Mouse (Mus musculus): ENCODE data around the gene Arhgap21. TPM values are rescaled to one million over a fixed set of nuclear protein-coding genes. Genes with fewer than 3 reads are reported as not detected.
A peak's percentile ranks its signal among the peaks of the same experiment; 100 is the strongest.

Gene Arhgap21
- total RNA-seq, 2 experiments from 2014 or later, result 213 to 217 TPM

- intact Hi-C loops (cut with DNase I), result loop anchor here (5.0 kb wide), 3 partner anchors 70 to 220 kb away; no protein-coding TSS in a partner anchor
- no peak for DNase-seq (ENCODE audit: low spot score in 2 of 2)
These were observed 882 bp downstream of the Arhgap21 start for GRCm38 (mm10) chr2:20967646-20968351.

GRCm38 (mm10) chr2:20967101-20967645 is 1.5 kb downstream of the Arhgap21 start:
- intact Hi-C loops (cut with DNase I), result loop anchor here (5.0 kb wide), 3 partner anchors 70 to 220 kb away; no protein-coding TSS in a partner anchor
- DNase-seq (ENCODE audit: low spot score in 2 of 2), result peak in 1 of 2 experiments; percentile 23

GRCm38 (mm10) chr2:20966176-20967100 is 2.2 kb downstream of the Arhgap21 start:
- intact Hi-C loops (cut with DNase I), result loop anchor here (5.0 kb wide), 3 partner anchors 71 to 221 kb away; no protein-coding TSS in a partner anchor
- no peak for DNase-seq (ENCODE audit: low spot score in 2 of 2)

- DNase-seq (ENCODE audit: low spot score in 2 of 2), result no peak
- intact Hi-C loops (cut with DNase I), result loop anchor here (5.0 kb wide), 3 partner anchors 72 to 222 kb away; no protein-coding TSS in a partner anchor
These were observed 3.3 kb downstream of the Arhgap21 start for GRCm38 (mm10) chr2:20965361-20965760.

GRCm38 (mm10) chr2:20964461-20964860 is 4.2 kb downstream of the Arhgap21 start:
- no peak for DNase-seq (ENCODE audit: low spot score in 2 of 2)
- intact Hi-C loops (cut with DNase I), result no loop called here

GRCm38 (mm10) chr2:20963226-20963805 is 5.4 kb downstream of the Arhgap21 start:
- intact Hi-C loops (cut with DNase I), result loop anchor here (2.0 kb wide), 1 partner anchor 65 kb away; no protein-coding TSS in a partner anchor
- no peak for DNase-seq (ENCODE audit: low spot score in 2 of 2)

GRCm38 (mm10) chr2:20962284-20962683 is 6.4 kb downstream of the Arhgap21 start:
- intact Hi-C loops (cut with DNase I), result loop anchor here (2.0 kb wide), 1 partner anchor 63 kb away; no protein-coding TSS in a partner anchor
- DNase-seq (ENCODE audit: low spot score in 2 of 2), result peak in 1 of 2 experiments; percentile 24

- no peak for DNase-seq (ENCODE audit: low spot score in 2 of 2)
- intact Hi-C loops (cut with DNase I), result loop anchor here (2.0 kb wide), 1 partner anchor 63 kb away; no protein-coding TSS in a partner anchor
These were observed 6.9 kb downstream of the Arhgap21 start for GRCm38 (mm10) chr2:20961825-20962224.

GRCm38 (mm10) chr2:20961295-20961694 is 7.4 kb downstream of the Arhgap21 start:
- DNase-seq (ENCODE audit: low spot score in 2 of 2), result peak in 1 of 2 experiments; percentile 48
- intact Hi-C loops (cut with DNase I), result no loop called here

- no peak for DNase-seq (ENCODE audit: low spot score in 2 of 2)
- intact Hi-C loops (cut with DNase I), result no loop called here
These were observed 8.0 kb downstream of the Arhgap21 start for GRCm38 (mm10) chr2:20960668-20961035.

GRCm38 (mm10) chr2:20959906-20960667 is 8.6 kb downstream of the Arhgap21 start:
- no peak for DNase-seq (ENCODE audit: low spot score in 2 of 2)
- intact Hi-C loops (cut with DNase I), result no loop called here

- DNase-seq (ENCODE audit: low spot score in 2 of 2), result no peak
- intact Hi-C loops (cut with DNase I), result no loop called here
These were observed 9.6 kb downstream of the Arhgap21 start for GRCm38 (mm10) chr2:20959045-20959444.

GRCm38 (mm10) chr2:20957995-20958394 is 10.7 kb downstream of the Arhgap21 start:
- DNase-seq (ENCODE audit: low spot score in 2 of 2), result no peak
- intact Hi-C loops (cut with DNase I), result no loop called here

- no peak for DNase-seq (ENCODE audit: low spot score in 2 of 2)
- intact Hi-C loops (cut with DNase I), result no loop called here
These were observed 12.0 kb downstream of the Arhgap21 start for GRCm38 (mm10) chr2:20956716-20957115.

- intact Hi-C loops (cut with DNase I), result no loop called here
- DNase-seq (ENCODE audit: low spot score in 2 of 2), result no peak
These were observed 12.7 kb downstream of the Arhgap21 start for GRCm38 (mm10) chr2:20955996-20956395.

- intact Hi-C loops (cut with DNase I), result no loop called here
- no peak for DNase-seq (ENCODE audit: low spot score in 2 of 2)
These were observed 13.3 kb downstream of the Arhgap21 start for GRCm38 (mm10) chr2:20955376-20955775.

GRCm38 (mm10) chr2:20952716-20953115 is 16.0 kb downstream of the Arhgap21 start:
- intact Hi-C loops (cut with DNase I), result no loop called here

GRCm38 (mm10) chr2:20949168-20949567 is 19.5 kb downstream of the Arhgap21 start:
- no peak for DNase-seq (ENCODE audit: low spot score in 2 of 2)
- intact Hi-C loops (cut with DNase I), result no loop called here

More at GRCm38 (mm10) chr2:20952716-20953115, 16.0 kb downstream of the Arhgap21 start:
- DNase-seq (ENCODE audit: low spot score in 2 of 2), result no peak

GRCm38 (mm10) chr2:20947036-20947435 is 21.6 kb downstream of the Arhgap21 start:
- intact Hi-C loops (cut with DNase I), result no loop called here
- no peak for DNase-seq (ENCODE audit: low spot score in 2 of 2)

All from left cerebral cortex, postnatal 14 days (tissue).